Mouse (Mus musculus): Measurements from ENCODE around the gene Gata2. TPM values are rescaled to one million over a fixed set of nuclear protein-coding genes. Genes with fewer than 3 reads are reported as not detected.

The Gata2 gene
- polyA plus RNA-seq, 1 experiment from 2014 or later: 3.4 TPM

DNA sequence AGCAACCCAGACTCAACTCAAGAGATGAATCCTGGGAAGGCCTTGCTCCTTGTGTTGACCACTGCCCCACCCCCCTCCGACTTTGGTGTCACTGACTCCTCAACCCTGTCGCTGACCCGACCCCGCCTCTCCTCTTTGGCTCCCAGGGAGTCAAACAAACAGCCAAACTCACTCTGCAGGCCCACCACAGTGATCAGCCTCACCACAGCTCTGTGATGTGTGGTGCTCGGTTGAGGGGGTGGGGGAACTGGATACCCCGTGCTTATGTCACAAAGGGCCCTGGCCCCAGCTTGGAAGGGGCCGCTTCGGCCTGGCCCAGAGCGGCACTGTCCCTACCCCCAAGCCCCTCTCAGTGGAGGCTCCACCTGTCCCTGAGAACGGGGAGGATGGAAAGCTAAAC, 28.3 kb downstream of the Gata2 start, which contains the start of gene Dnajb8:
TSS of gene Dnajb8 (plus strand) at position 301 of the 400 bp plus-strand sequence.
- H3K9ac ChIP-seq (ENCODE audit: low read length): no peak within 1 kb of the TSS
- no peak for TF ChIP-seq EP300 (optimal IDR thresholded peaks at IDR 0.05)
- no peak for TF ChIP-seq CTCF (IDR thresholded peaks at IDR 0.05; ENCODE audit: low read depth)
- no peaks in the 10 kb centered on the region for H3K27me3 ChIP-seq (ENCODE audit: control insufficient read depth, insufficient read depth, low read length)
- no peaks in the 10 kb centered on the region for H3K9me3 ChIP-seq (ENCODE audit: control insufficient read depth, low read length)
- 0 out of 2 replicates have a peak, but pooled peaks have one; percentile 10 for ATAC-seq (ENCODE audit: low FRiP score, low TSS enrichment)
- H3K36me3 ChIP-seq (ENCODE audit: control insufficient read depth, insufficient read depth, low read length): no peaks in the 10 kb centered on the region
- H3K4me1 ChIP-seq (replicated peaks; ENCODE audit: control insufficient read depth, insufficient read depth): no peaks in the 10 kb centered on the region
- no peak within 1 kb of the TSS for H3K4me2 ChIP-seq (replicated peaks; ENCODE audit: low read depth)
- 47% methylated on average over 10 of the region's 10 CpGs for WGBS
- no peak within 1 kb of the TSS for H3K27ac ChIP-seq (replicated peaks)
- no peak within 1 kb of the TSS for H3K4me3 ChIP-seq (ENCODE audit: low read depth, low read length)
- DNase-seq (ENCODE audit: low spot score): no peak

DNA sequence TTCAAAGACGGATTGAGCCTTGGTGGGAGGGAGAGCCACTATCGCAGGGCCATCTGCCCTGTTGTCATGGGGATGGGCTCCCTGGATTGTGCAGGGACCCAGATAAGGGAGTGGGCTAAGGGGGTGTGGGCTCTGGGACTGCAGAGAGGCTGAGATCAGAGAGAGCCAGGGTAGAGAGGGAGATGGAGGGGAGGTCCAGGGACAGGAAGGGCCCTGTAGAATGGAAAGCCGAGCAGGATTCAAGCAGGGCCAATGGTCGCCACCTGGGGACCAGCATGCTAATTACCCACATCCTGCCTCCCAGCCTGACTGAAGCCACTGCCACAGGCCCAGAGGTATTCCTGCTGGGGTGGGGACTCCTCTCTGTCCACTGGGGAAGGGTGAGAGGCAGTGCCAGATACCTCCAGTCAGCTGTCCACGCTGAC, 32.9 kb downstream of the Gata2 start:
- Histone ChIP-seq H3K4me2 (replicated peaks; ENCODE audit: low read depth) (no peak overlapping the region), H3K4me3 (ENCODE audit: low read depth, low read length) (no peak overlapping the region), H3K9ac (ENCODE audit: low read length) (no peak overlapping the region), H3K27me3 (ENCODE audit: control insufficient read depth, insufficient read depth, low read length) (no peaks in the 10 kb centered on the region), H3K36me3 (ENCODE audit: control insufficient read depth, insufficient read depth, low read length) (no peaks in the 10 kb centered on the region), H3K27ac (replicated peaks) (no peak overlapping the region), H3K9me3 (ENCODE audit: control insufficient read depth, low read length) (no peaks in the 10 kb centered on the region), H3K4me1 (replicated peaks; ENCODE audit: control insufficient read depth, insufficient read depth) (no peaks in the 10 kb centered on the region)
- 25% methylated on average over 4 of the region's 5 CpGs for WGBS
- DNase-seq (ENCODE audit: low spot score): no peak
- no peak for TF ChIP-seq CTCF (IDR thresholded peaks at IDR 0.05; ENCODE audit: low read depth)
- TF ChIP-seq EP300 (optimal IDR thresholded peaks at IDR 0.05): no peak
- no peak for ATAC-seq (ENCODE audit: low FRiP score, low TSS enrichment)

- WGBS: 53% methylated on average over 7 of the region's 7 CpGs
- H3K36me3 ChIP-seq (ENCODE audit: control insufficient read depth, insufficient read depth, low read length): no peaks in the 10 kb centered on the region
- no peak overlapping the region for H3K9ac ChIP-seq (ENCODE audit: low read length)
- no peak overlapping the region for H3K4me2 ChIP-seq (replicated peaks; ENCODE audit: low read depth)
- DNase-seq (ENCODE audit: low spot score) (no peak), ATAC-seq (ENCODE audit: low FRiP score, low TSS enrichment) (no peak)
- no peak overlapping the region for H3K4me3 ChIP-seq (ENCODE audit: low read depth, low read length)
- H3K9me3 ChIP-seq (ENCODE audit: control insufficient read depth, low read length): no peaks in the 10 kb centered on the region
- H3K27ac ChIP-seq (replicated peaks): no peak overlapping the region
- TF ChIP-seq CTCF (IDR thresholded peaks at IDR 0.05; ENCODE audit: low read depth) (no peak), EP300 (optimal IDR thresholded peaks at IDR 0.05) (no peak)
- H3K4me1 ChIP-seq (replicated peaks; ENCODE audit: control insufficient read depth, insufficient read depth): no peaks in the 10 kb centered on the region
- no peaks in the 10 kb centered on the region for H3K27me3 ChIP-seq (ENCODE audit: control insufficient read depth, insufficient read depth, low read length)
Observed at GRCm38 (mm10) chr6:88227537-88227936, 33.8 kb downstream of the Gata2 start.

DNA sequence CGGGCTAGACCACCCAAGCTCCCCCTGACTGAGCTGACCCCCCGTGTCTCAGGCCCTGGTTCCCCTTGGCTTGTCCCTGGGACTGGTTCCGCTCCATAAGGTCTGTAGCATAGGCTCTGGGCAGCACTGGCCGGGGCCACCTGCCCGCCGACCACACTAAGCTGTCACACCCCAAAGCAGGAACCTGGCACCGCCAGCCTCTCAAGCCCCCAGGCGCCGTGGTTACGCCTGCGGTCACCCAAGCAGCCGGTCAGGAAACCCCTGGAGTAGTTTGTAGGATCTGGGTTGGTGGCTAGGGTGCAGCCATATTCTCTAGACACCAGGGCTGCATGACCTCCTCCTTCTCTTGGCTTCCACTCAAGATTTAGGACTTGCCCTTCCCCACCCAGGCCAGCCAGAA, 35.5 kb downstream of the Gata2 start:
- no peak overlapping the region for H3K9ac ChIP-seq (ENCODE audit: low read length)
- H3K9me3 ChIP-seq (ENCODE audit: control insufficient read depth, low read length): no peaks in the 10 kb centered on the region
- H3K27ac ChIP-seq (replicated peaks): no peak overlapping the region
- H3K36me3 ChIP-seq (ENCODE audit: control insufficient read depth, insufficient read depth, low read length): no peaks in the 10 kb centered on the region
- no peak overlapping the region for H3K4me2 ChIP-seq (replicated peaks; ENCODE audit: low read depth)
- H3K27me3 ChIP-seq (ENCODE audit: control insufficient read depth, insufficient read depth, low read length): no peaks in the 10 kb centered on the region
- TF ChIP-seq EP300 (optimal IDR thresholded peaks at IDR 0.05) (no peak), CTCF (IDR thresholded peaks at IDR 0.05; ENCODE audit: low read depth) (no peak)
- no peaks in the 10 kb centered on the region for H3K4me1 ChIP-seq (replicated peaks; ENCODE audit: control insufficient read depth, insufficient read depth)
- 79% methylated on average over 12 of the region's 12 CpGs for WGBS
- DNase-seq (ENCODE audit: low spot score) (no peak), ATAC-seq (ENCODE audit: low FRiP score, low TSS enrichment) (no peak)
- H3K4me3 ChIP-seq (ENCODE audit: low read depth, low read length): no peak overlapping the region

- whole genome bisulfite sequencing: 73% methylated on average over 7 of the region's 7 CpGs
- TF ChIP-seq CTCF (IDR thresholded peaks at IDR 0.05; ENCODE audit: low read depth) (no peak), EP300 (optimal IDR thresholded peaks at IDR 0.05) (no peak)
- no peak for ATAC-seq (ENCODE audit: low FRiP score, low TSS enrichment)
Observed at GRCm38 (mm10) chr6:88231821-88232220, 38.1 kb downstream of the Gata2 start.

GRCm38 (mm10) chr6:88232221-88232620, 38.5 kb downstream of the Gata2 start:
- no peak overlapping the region for H3K4me3 ChIP-seq (ENCODE audit: low read depth, low read length)
- H3K9me3 ChIP-seq (ENCODE audit: control insufficient read depth, low read length): no peaks in the 10 kb centered on the region
- no peak overlapping the region for H3K4me2 ChIP-seq (replicated peaks; ENCODE audit: low read depth)
- H3K27ac ChIP-seq (replicated peaks): no peak overlapping the region
- WGBS: 50% methylated on average over 6 of the region's 6 CpGs
- TF ChIP-seq EP300 (optimal IDR thresholded peaks at IDR 0.05) (no peak), CTCF (IDR thresholded peaks at IDR 0.05; ENCODE audit: low read depth) (no peak)
- DNase-seq (ENCODE audit: low spot score): no peak
- H3K27me3 ChIP-seq (ENCODE audit: control insufficient read depth, insufficient read depth, low read length): no peaks in the 10 kb centered on the region
- H3K36me3 ChIP-seq (ENCODE audit: control insufficient read depth, insufficient read depth, low read length): no peaks in the 10 kb centered on the region
- H3K9ac ChIP-seq (ENCODE audit: low read length): no peak overlapping the region
- no peaks in the 10 kb centered on the region for H3K4me1 ChIP-seq (replicated peaks; ENCODE audit: control insufficient read depth, insufficient read depth)
- ATAC-seq (ENCODE audit: low FRiP score, low TSS enrichment): no peak

More at GRCm38 (mm10) chr6:88231821-88232220, 38.1 kb downstream of the Gata2 start:
- Histone ChIP-seq H3K36me3 (ENCODE audit: control insufficient read depth, insufficient read depth, low read length) (no peaks in the 10 kb centered on the region), H3K4me3 (ENCODE audit: low read depth, low read length) (no peak overlapping the region), H3K4me1 (replicated peaks; ENCODE audit: control insufficient read depth, insufficient read depth) (no peaks in the 10 kb centered on the region), H3K9ac (ENCODE audit: low read length) (no peak overlapping the region), H3K27ac (replicated peaks) (no peak overlapping the region), H3K9me3 (ENCODE audit: control insufficient read depth, low read length) (no peaks in the 10 kb centered on the region), H3K27me3 (ENCODE audit: control insufficient read depth, insufficient read depth, low read length) (no peaks in the 10 kb centered on the region), H3K4me2 (replicated peaks; ENCODE audit: low read depth) (no peak overlapping the region)
- DNase-seq (ENCODE audit: low spot score): no peak

Data from stomach, postnatal 0 days (tissue).